ENCODE assay signal across 7 mouse cellular contexts in the genomic region with DNA sequence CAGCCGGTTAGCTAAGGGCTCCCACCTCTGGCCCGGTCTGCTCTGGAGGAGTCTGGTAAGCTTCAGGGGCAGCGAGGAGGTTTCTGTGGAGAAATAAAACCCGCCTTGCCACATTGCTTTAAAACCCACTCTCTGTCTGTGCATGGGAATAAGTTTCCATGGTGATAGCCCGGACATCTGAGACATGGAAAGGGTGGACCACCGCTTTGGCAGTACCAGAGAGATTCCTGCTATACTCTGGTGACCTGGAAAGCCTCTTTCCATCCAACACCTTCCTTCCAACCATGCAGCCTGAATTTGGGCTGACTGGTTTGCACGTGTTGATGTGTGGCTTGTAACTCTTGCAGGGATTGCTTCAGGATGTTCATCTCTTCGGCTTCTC. TPM values are rescaled to one million over a fixed set of nuclear protein-coding genes. Genes with fewer than 3 reads are reported as not detected.
DNase-seq lines count a peak whose midpoint lies in the region; ATAC-seq lines count a peak whose summit lies in the region.

No protein-coding gene starts in this region.

- no peak for DNase-seq in kidney, postnatal 25 days
- DNase-seq in hindbrain, embryonic 11.5 days (ENCODE audit: low spot score), result peak; percentile 42
- DNase-seq in cerebellum, postnatal 25 days, result no peak
- DNase-seq in cerebellum, adult 11-12 months, result no peak

- no peak overlapping the region for H3K9ac ChIP-seq in kidney, embryonic 14.5 days (ENCODE audit: low read depth, low read length)
- H3K9ac ChIP-seq in embryonic facial prominence, embryonic 15.5 days, result no peak overlapping the region
- 0 out of 2 replicates have a peak overlapping the region, but pooled peaks have one; percentile 19 for H3K9ac ChIP-seq in hindbrain, embryonic 11.5 days (ENCODE audit: low read depth, low read length)
- H3K9ac ChIP-seq in midbrain, embryonic 13.5 days (replicated peaks), result peak overlapping the region; percentile 44

- no peak overlapping the region for H3K4me2 ChIP-seq in kidney, embryonic 14.5 days (replicated peaks; ENCODE audit: low read depth, low read length)
- H3K4me2 ChIP-seq in embryonic facial prominence, embryonic 15.5 days (replicated peaks), result 0 out of 2 replicates have a peak overlapping the region, but pooled peaks have one; percentile 4
- H3K4me2 ChIP-seq in hindbrain, embryonic 11.5 days (replicated peaks; ENCODE audit: low read depth, low read length), result no peak overlapping the region
- peak overlapping the region; percentile 20; the same call in 1 of the 2 replicates for H3K4me2 ChIP-seq in midbrain, embryonic 13.5 days (replicated peaks)

- no peaks in the 10 kb centered on the region for H3K36me3 ChIP-seq in kidney, embryonic 14.5 days (ENCODE audit: control insufficient read depth, insufficient read depth, low read length)
- H3K36me3 ChIP-seq in embryonic facial prominence, embryonic 15.5 days, result no peaks in the 10 kb centered on the region
- no peaks in the 10 kb centered on the region for H3K36me3 ChIP-seq in hindbrain, embryonic 11.5 days (ENCODE audit: control insufficient read depth, insufficient read depth, low read length)
- no peaks in the 10 kb centered on the region for H3K36me3 ChIP-seq in midbrain, embryonic 13.5 days

- H3K9me3 ChIP-seq in kidney, embryonic 14.5 days (ENCODE audit: control insufficient read depth, low read length), result no peaks in the 10 kb centered on the region
- H3K9me3 ChIP-seq in embryonic facial prominence, embryonic 15.5 days (replicated peaks), result no peaks in the 10 kb centered on the region
- H3K9me3 ChIP-seq in hindbrain, embryonic 11.5 days (ENCODE audit: control insufficient read depth, low read length), result no peaks in the 10 kb centered on the region
- H3K9me3 ChIP-seq in midbrain, embryonic 13.5 days, result no peaks in the 10 kb centered on the region

- H3K4me3 ChIP-seq in kidney, embryonic 14.5 days (ENCODE audit: low read length), result no peak overlapping the region
- no peak overlapping the region for H3K4me3 ChIP-seq in embryonic facial prominence, embryonic 15.5 days (replicated peaks)
- no peak overlapping the region for H3K4me3 ChIP-seq in hindbrain, embryonic 11.5 days (ENCODE audit: low read depth, low read length)
- H3K4me3 ChIP-seq in midbrain, embryonic 13.5 days (replicated peaks), result no peak overlapping the region

- 32% methylated on average over 8 of the region's 8 CpGs for WGBS in kidney, embryonic 14.5 days
- WGBS in embryonic facial prominence, embryonic 15.5 days, result 24% methylated on average over 8 of the region's 8 CpGs
- WGBS in hindbrain, embryonic 11.5 days, result 30% methylated on average over 8 of the region's 8 CpGs
- WGBS in midbrain, embryonic 13.5 days, result 18% methylated on average over 8 of the region's 8 CpGs

- peak overlapping the region; percentile 3; the same call in 1 of the 2 replicates for H3K27ac ChIP-seq in kidney, embryonic 14.5 days (ENCODE audit: low read depth, low read length)
- peak overlapping the region; percentile 55 for H3K27ac ChIP-seq in embryonic facial prominence, embryonic 15.5 days (replicated peaks)
- H3K27ac ChIP-seq in hindbrain, embryonic 11.5 days (ENCODE audit: low read depth, low read length), result peak overlapping the region; percentile 48
- H3K27ac ChIP-seq in midbrain, embryonic 13.5 days, result peak overlapping the region; percentile 58

- ATAC-seq in kidney, embryonic 14.5 days (ENCODE audit: low FRiP score, low TSS enrichment), result 0 out of 2 replicates have a peak, but pooled peaks have one; percentile 20
- ATAC-seq in embryonic facial prominence, embryonic 15.5 days (ENCODE audit: insufficient number of reproducible peaks, low FRiP score, low TSS enrichment, low read depth), result no peak
- ATAC-seq in hindbrain, embryonic 11.5 days (ENCODE audit: low FRiP score), result no peak
- peak; percentile 37; the same call in 1 of the 2 replicates for ATAC-seq in midbrain, embryonic 13.5 days

- H3K27me3 ChIP-seq in kidney, embryonic 14.5 days (ENCODE audit: control insufficient read depth, insufficient read depth, low read length), result no peaks in the 10 kb centered on the region
- H3K27me3 ChIP-seq in embryonic facial prominence, embryonic 15.5 days, result no peaks in the 10 kb centered on the region
- H3K27me3 ChIP-seq in hindbrain, embryonic 11.5 days (ENCODE audit: control insufficient read depth, insufficient read depth, low read length), result no peaks in the 10 kb centered on the region
- H3K27me3 ChIP-seq in midbrain, embryonic 13.5 days, result no peaks in the 10 kb centered on the region

- H3K4me1 ChIP-seq in kidney, embryonic 14.5 days (ENCODE audit: control insufficient read depth, insufficient read depth, low read length), result peaks cover 38% of the 10 kb centered on the region
- peaks cover 54% of the 10 kb centered on the region for H3K4me1 ChIP-seq in embryonic facial prominence, embryonic 15.5 days
- peaks cover 11% of the 10 kb centered on the region for H3K4me1 ChIP-seq in hindbrain, embryonic 11.5 days (replicated peaks; ENCODE audit: control insufficient read depth, insufficient read depth, low read length)
- H3K4me1 ChIP-seq in midbrain, embryonic 13.5 days (replicated peaks), result peaks cover 37% of the 10 kb centered on the region

RNA-seq across cellular contexts. Expression of a gene that starts 21.2 kb away (rescaled TPM):
- 10.9 and 11.5 TPM in 2 replicates for polyA plus RNA-seq in kidney, embryonic 14.5 days (2014; fragmentation: Nextera tagmentation; extraction: Ambion mirVana)
- 34.5 and 35.7 TPM in 2 replicates for polyA plus RNA-seq in embryonic facial prominence, embryonic 15.5 days (2015; fragmentation: Nextera tagmentation; extraction: Ambion mirVana)
- polyA plus RNA-seq in hindbrain, embryonic 11.5 days (2014; fragmentation: Nextera tagmentation; extraction: Ambion mirVana), result 6.6 and 7.2 TPM in 2 replicates
- polyA plus RNA-seq in midbrain, embryonic 13.5 days (2015; fragmentation: Nextera tagmentation; extraction: Ambion mirVana), result 5.0 and 5.3 TPM in 2 replicates

Comparison
In these comparisons a context has a peak if more than half of its experiments do, and no peak if none do; other contexts are left out.
1. ATAC-seq: peak in kidney, embryonic 14.5 days (single experiment) and midbrain, embryonic 13.5 days (single experiment); none in embryonic facial prominence, embryonic 15.5 days (single experiment) and hindbrain, embryonic 11.5 days (single experiment).
2. H3K27ac ChIP-seq: peak in every context shown above with its lines; median percentile 58 in midbrain, embryonic 13.5 days; 55 in embryonic facial prominence, embryonic 15.5 days; 48 in hindbrain, embryonic 11.5 days; 3 in kidney, embryonic 14.5 days.
3. H3K4me2 ChIP-seq: peak in embryonic facial prominence, embryonic 15.5 days (single experiment) and midbrain, embryonic 13.5 days (single experiment); none in kidney, embryonic 14.5 days (single experiment) and hindbrain, embryonic 11.5 days (single experiment).
4. H3K9ac ChIP-seq: peak in hindbrain, embryonic 11.5 days (single experiment) and midbrain, embryonic 13.5 days (single experiment); none in kidney, embryonic 14.5 days (single experiment) and embryonic facial prominence, embryonic 15.5 days (single experiment).